Mouse (Mus musculus) bone marrow, adult 2 months (tissue): ENCODE data around the gene Acrbp.

Source experiments
- CTCF ChIP-seq: fragments of 200-500 bp; IDR thresholded peaks from 2 replicates; pipeline ENCODE4 v1.5.1; 2011; ENCODE audit warnings: low read length, control low read depth; ENCODE audit not compliant: control insufficient read depth, insufficient read depth
- POLR2A ChIP-seq: fragments of 200-500 bp; IDR thresholded peaks from 2 replicates; pipeline ENCODE4 v1.6.1; 2011; ENCODE audit warnings: low read depth, mild to moderate bottlenecking, control low read depth, low read length, borderline replicate concordance; ENCODE audit not compliant: control insufficient read depth

DNA sequence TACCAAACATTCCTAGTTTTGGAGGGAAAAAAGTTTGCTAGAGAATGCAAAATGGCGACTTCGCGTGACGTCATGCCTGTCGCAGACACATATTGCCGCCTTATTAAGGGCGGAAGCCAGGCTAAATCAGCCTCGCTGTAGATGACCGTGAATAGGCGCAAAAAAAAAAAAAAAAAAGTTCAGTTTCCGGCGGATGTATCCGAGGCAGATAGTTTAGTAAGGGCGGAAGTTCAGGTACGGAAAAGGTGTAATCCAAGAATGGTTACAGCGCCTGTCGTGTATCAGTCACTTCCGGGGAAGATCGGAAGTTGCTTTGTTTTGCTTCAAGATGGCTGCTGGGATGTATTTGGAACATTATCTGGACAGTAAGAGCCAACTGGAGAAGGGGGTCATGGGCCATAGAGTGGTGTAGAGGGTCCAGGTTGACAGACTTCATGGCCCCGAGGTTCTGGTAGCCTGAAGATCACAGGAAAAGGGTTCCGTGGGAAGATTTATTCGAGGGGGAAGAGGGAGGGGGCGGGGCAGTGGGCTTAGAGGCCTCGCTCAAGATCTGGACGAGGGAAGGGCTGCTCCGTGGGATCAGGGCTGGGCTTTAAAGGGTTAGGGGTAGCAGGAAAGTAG, 9.8 kb upstream of the Acrbp start, which contains the start of gene Ing4:
- TF ChIP-seq CTCF (no peak; the same call in 1 of the 2 replicates), POLR2A (no peak)
